Mouse (Mus musculus) c-Kit-negative CD71-positive TER-119-positive erythroid progenitor cells, embryonic 14.5 days (primary cell): ENCODE measurements around the gene Dnah2.

ENCODE experiments used
- DNase-seq: peaks from one replicate; pipeline ENCODE4 v3.0.0-alpha.2; 2013; ENCODE audit warnings: low read depth, low spot score

Dnah2 gene

DNA sequence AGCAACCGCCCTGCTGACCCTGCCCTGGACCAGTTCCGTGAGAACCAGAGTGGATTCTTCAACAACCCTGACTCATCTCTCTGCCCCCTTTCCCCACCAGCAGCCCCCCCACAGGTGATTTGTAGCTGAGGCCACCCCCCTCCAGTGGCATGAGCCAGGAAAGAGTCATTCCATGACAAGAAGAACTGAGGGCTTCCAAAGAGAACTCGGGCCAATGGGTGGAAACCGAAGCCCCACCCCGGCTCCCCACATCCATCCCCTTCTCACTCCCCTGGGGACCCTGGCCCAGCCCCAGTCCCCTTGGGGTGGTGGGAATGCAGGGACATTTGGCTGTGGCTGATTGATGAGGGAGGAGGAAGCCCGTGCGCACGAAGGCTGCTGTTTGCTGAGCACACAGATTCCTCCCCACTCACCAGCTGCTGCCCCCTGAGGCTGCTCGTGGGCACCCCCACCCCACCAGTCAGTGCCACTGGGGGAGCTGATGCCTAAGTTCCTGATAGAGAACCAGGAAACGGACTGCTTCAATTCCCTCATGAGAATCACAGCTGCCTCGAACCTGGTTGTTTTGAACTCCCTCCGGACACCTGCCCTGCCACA, at the start of gene Dnah2:
Dnah2 (minus strand) TSS at position 51 of the 597 bp plus-strand sequence.
- DNase-seq, result no peak

DNA sequence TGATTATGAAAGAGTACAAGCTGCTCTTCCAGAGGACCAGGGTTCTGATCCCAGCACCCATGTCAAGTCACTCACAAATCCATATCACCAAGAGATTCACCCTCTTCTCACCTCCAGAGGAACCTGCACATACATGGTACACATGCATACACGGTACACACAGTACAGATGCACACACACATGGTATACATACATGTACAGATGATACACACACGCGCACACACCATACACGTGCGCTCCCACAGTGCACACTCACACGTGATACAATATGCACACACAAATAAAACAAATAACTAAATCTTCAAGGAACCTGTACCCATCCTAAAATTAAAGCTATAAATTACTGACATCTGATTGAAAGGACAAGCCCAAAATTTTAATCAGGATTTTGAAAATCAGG, 45.9 kb upstream of the Dnah2 start:
- DNase-seq, result no peak

DNA sequence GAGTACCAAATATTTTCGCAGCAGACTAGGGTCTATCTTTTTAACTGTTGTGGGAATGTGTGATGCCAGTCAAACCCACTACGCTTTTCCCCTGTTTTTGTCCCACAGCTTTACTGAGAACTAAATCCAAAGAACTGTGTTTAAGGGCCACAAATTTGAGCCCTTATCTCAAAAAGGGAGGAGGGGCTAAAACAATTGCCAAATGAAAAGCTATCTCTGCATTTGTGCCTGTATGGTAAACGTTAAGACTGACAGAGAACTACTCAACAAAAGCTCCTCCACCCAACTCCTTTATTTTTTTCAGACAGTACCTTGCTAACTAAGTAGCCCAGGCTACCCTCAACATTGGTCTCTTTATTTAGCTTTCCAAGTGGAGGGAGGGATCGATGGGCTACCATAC, 43.9 kb upstream of the Dnah2 start:
- DNase-seq, result no peak

DNA sequence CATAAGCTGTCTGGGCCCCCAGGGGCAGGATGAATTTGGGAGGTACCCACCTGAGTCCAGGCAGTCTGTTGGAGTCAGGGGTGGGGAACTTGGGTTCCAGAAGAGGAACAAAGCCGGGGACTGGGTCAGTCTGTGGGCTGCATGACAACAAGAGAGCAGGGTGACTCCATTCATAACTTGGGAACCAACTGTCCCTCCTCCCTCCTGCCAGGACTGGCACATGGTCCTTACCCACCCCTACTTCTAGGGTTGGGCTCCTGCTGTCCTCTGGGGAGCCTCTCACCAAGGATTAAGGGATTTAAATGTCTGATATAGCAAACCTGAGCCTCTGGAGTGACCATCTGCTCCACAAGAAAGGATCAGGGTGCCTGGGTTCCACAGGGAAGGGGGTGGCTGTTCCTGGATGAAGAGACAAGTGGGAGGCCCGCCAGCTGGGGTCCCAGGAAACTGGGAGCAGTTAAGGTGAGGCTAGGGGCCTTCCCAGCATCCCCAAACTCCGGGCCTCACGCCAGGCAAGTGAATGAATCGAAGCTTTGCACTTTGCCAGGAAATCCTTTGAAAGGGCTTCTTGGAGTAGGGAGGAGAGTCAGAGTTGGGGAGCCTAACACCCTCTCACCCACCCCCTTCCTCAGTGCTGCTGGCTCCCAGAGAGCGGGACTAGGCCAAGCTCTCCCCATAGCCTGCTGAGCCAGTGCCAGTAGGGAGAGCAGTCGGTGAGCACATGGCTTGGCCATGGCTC, 43.2 kb upstream of the Dnah2 start:
- no peak for DNase-seq

DNA sequence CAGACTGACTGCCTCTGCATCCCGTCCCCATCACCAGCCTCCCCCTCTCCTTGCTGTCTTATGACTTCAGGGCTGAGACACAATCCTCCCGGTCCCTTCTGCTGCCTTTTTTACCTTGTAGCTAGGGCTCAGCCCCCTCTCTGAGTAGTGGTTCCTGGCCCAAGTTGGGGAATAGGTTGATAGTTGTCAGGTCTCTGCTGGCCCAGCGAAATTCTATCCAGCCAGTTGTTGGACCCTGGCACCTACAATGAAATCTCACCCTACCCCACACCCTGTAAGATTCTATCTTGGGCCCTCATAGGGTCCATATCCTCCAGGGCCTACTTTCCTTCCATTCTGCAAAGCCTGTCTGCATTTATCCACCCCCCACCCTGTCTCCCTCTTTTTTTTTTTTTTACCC, 42.5 kb upstream of the Dnah2 start:
- DNase-seq, result no peak

DNA sequence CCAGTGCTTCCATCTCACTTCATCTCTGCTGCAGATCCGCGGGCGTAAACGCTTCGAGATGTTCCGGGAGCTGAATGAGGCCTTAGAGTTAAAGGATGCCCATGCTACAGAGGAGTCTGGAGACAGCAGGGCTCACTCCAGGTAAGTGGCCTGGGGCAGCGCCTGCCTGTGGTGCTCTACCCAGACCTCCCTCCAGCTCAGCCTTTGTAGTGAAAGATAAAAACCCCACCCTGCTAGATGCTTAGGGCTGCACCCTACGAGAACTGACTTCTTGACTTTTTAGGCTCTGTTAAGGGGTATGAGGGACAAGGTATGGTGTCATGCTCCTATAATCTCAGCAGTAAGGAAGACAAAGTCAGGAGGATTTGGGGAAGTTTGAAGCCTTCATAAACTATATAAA, 41.7 kb upstream of the Dnah2 start:
- no peak for DNase-seq

DNA sequence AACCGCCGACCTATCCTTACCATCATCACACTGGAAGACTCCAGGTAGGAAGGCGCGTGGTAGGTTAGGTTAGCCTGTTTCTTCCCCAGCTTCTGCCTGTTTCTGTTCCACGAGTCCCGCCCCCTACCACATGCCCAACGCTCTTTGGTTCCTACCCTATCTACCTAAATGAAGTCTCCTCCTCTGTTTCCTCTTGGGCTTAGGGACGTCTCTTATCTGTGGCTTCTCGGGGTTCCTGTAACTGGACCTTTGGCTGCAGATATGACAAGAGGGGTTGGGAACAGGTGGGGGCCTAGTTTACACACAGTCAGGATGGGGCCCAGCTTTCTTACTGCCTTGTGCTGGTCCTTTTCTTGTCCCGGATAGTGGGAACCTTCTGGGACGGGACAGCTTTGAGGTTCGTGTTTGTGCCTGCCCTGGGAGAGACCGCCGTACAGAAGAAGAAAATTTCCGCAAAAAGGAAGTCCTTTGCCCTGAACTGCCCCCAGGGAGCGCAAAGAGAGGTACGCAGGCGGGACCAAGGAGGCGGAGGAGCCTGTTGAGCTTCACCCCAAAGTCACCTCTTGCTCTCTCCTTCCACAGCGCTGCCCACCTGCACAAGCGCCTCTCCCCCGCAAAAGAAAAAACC, 40.4 kb upstream of the Dnah2 start:
- no peak for DNase-seq

DNA sequence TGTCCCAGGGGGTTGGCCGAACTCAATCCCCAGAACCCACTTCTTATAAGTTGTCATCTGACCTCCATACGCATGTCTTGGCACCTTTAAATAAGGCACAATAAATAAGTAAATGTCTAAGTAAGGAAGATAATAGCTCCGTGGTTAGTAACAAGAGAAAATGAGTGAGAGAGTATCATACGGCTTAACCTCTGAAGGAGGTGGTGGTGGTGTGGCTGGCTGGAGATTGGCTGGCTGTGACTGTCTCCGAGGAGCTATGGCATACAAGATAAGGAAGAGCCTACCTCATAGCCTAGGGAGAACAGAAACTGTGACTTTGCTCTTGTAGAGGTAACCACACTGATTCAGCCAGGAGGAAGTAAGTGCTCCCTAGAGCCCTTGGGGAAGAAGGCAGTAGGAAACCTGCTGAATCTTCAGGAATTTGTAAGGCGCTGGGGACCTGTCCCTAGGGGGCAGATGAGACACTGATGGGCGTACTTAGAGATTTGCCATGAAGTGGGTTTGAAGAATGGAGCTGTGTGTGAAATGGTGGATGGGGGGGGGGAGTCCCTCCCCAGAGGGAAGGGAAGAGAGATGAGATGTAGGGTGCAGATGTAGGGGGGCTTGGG, 36.9 kb upstream of the Dnah2 start:
- peak; percentile 69 for DNase-seq

DNA sequence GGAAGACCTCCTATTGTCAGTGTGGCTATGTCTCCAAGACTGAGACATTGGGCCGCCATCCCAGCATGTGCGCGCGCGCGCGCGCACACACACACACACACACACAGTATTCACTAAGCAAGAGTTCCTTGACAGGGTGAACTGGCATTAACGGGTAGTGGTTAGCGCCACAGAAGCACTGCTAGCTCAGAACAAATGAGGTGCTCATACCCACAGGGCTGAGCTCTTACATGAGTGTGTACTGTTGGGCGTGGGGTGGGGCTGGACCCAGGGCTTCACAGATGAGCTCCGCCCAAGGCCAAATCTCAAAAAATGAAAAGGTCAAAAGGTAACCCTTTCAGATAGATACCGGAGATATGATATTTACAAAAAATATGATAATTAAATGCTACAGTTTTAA, 36.0 kb upstream of the Dnah2 start:
- DNase-seq, result no peak

DNA sequence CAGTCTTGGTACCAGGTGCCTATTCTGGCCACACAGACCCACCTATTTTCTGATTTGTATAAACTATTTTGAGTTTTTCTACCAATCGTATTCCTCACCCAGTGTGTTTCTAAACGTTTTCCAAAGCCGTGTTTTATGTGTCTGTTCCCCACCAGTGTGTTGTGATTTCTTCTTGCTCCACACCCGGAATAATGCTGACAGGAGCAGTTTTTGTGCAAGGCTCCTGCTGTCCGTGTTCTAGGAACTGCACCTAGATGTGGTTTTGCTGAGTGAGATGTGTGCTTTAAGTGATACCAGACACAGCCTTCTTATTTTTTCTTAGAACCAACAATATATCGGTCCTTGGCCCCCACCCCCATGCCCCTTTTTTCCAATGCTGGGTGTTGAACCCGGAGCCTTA, 35.1 kb upstream of the Dnah2 start:
- DNase-seq, result no peak

DNA sequence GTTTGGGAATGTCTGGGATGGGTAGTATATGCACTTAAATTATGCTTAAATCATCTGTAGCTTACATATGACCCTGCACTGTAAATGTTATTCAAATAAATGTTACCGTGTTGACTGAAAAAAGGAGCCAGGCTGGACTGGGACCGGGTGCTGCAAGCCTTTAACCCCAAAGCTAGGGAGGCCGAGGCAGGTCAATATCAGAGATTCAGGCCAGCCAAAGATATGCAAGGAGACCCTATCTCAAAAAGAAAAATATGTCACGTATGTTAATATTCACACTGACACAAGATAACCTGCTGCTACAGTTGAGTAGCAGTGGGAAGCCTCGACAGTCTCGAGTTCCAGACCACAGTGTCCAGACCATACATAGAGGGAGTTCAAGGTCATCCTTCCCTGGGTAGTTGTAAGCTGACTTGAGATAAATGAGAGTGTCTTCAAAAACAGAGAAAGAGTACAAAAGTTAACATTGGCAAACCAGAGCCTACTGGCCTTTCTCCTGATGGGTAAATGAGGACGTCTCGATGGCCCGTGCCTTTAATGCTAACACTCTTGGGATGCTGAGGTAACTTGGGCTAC, 33.4 kb upstream of the Dnah2 start:
- no peak for DNase-seq

DNA sequence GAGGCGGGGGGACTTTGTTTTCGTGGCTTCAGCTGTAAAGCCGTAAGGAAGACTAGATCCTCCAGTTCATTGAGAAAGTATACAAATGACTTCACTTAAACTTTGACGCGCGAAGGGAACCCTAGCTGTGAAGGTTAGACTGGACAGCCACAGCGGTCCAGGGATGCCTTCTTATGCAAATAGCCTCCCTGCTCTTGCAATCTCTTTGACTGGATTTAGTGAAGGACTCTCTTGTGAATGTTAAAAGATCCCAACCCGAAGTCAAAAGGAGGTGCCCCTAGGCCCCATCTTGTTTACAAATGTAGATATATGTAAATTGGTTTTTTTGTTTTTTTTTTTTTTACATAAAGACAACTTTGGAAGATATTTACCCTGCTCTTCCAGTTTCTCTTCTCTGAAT, 32.9 kb upstream of the Dnah2 start:
- no peak for DNase-seq

DNA sequence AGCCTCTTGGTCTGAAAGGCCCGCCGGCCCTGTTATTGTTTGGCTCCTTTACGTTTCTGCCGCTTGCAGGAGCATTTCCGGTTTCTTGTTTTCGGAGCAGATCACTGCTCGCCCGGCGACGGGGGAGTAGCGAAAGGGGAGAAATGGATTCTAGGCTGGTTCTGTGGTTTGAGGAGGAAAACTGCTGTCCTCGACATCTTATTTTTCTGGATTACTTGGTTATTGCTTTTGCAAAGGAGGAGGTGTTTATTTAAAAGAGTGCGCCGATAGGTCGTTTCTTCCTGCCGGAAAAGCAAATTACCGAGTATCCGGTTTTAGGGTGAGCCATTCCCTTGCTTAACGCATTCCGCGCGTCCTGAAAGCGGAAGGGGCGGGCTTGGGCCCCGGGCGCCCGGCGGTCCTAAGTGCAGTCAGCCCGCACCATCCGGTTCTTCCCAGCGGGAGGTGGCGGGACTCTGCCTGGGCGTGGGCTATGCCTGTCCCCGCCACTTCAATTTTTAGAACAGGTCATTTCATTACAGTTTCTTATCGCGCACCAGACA, 32.3 kb upstream of the Dnah2 start:
- DNase-seq, result peak; percentile 90

DNA sequence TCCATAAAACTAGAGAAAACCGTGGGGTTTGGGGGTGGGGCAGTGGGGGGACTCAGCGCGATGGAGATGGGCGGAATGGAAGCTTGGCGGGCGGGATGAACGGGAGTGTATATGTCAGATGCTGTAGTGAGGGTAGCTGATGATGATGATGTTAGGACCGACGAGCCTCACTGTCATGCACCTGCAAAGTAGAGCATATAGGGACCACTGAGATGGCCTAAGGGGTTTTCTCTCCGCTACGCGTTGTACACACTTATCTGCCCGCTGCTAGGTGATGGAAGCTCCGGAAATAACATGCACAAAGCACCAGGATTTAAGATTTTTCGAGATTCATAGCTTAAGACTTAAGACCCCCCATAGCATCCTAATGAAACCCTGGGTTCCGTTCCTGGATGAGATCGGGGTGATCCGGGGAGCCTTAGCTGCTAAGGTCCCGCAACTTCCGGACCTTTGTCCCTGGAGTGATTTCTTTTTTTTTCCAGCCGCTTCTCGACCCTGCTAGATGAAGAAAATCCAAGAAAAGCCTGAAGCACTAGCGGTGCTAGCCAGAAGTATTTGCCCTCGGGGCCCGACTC, 31.7 kb upstream of the Dnah2 start:
- DNase-seq, result no peak

DNA sequence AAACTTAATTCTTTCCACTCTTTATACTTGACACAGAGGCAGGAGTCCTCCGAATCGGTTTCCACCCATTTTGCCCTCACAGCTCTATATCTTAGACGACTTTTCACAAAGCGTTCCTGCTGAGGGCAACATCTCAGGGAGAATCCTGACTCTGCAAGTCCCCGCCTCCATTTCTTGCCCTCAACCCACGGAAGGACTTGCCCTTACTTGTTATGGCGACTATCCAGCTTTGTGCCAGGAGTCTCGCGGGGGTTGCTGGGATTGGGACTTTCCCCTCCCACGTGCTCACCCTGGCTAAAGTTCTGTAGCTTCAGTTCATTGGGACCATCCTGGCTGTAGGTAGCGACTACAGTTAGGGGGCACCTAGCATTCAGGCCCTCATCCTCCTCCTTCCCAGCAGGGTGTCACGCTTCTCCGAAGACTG, 31.2 kb upstream of the Dnah2 start, which contains the start of the genes Wrap53 and Trp53:
Wrap53 (minus strand) TSS at position 165 of the 424 bp plus-strand sequence.
Trp53 (plus strand) TSS at position 269 of the 424 bp plus-strand sequence.
- peak; percentile 82 for DNase-seq

DNA sequence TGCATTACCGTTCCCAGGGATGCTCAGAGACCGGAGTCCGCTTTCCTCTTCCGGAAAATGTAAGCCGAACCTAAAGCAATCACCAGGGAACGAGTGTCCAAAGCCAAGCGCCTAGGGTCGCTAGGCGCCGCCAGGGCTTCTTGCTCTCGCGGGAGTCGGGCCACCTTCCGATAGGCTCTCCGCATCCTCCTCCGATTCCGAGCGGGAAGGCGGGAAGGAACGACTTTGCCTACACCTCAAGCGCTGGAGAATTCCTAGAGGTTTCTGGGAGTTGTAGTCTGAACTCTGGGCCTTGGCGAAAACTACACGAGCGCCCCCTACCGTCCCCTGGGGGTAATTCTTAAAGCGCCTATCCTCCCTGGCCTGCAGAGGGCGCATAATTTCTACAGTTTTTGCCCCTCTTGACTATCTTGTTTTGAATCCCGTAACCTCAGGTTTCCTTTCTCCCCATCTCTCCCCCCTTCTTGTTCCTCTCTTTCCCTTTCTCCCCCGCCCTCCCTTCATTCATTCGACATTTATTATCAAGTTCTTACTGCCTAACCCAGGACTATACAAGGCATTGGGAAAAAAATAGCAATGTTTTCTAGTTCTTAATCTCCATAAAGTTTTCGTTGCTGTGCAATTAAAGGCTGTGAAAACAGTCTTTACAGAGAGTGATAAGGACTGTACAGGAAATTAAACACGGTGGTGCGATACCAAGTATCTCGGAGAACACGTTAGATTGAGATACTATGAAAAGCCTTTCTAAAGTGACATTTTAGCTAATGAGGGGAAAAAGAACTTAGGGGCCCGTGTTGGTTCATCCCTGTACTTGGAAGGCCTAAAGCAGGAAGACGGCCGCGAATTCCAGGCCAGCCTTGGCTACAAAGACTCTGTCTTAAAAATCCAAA, 30.5 kb upstream of the Dnah2 start:
- DNase-seq, result peak; percentile 99

DNA sequence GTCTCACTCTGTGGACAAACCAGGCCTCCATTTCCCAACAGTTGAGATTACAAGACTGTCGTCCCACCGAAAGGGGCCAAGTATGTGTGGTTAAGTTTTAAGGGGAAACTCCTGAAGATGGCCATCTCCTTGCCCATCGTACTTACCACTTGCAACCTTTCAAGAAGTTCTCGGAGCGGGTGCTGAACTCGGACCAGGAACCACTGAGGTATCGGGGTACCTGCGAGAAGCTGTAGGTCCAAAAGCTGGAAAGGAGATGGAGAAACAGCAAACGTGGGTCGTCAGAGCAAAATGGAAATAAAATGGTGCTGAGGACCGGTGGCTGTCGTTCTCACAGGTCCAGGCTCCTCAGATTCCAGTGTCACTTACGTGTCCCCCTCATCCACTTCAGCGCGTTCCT, 29.4 kb upstream of the Dnah2 start:
- no peak for DNase-seq

DNA sequence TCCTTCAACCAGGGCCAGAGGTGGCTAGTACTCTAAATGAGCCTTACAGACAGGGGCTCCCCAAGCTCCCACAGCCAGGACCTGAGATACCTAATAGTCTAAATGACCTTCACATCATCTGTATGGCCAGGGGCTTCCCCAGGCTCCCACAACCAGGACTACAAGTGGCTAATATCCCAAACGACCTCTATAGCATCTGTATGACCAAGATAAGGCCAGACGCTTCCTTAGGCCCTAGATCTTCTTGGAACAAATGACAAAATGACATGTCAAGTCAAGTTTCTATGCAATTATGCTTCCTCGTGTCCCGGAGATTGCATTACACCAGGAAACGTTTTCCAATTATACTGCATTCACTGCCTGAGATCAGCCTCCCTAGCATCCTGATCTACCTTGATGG, 27.4 kb upstream of the Dnah2 start:
- no peak for DNase-seq

DNA sequence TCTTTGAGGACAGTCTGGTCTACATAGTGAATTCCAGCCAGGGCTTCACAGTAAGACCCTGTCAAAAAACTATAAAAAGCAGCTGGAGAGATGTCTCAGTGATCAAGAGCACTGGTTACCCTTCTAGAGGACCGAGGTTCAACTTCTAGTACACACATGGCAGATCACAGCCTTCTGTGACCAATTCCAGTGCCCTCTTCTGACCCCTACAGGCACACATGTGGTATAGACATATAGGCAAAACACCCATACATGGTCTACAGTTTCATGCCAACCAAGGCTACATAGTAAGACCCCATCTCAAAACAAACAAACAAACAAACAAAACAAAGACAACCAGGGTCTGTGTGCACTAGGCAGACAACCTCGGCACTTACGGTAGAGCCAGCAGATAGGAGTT, 26.3 kb upstream of the Dnah2 start:
- DNase-seq, result no peak

DNA sequence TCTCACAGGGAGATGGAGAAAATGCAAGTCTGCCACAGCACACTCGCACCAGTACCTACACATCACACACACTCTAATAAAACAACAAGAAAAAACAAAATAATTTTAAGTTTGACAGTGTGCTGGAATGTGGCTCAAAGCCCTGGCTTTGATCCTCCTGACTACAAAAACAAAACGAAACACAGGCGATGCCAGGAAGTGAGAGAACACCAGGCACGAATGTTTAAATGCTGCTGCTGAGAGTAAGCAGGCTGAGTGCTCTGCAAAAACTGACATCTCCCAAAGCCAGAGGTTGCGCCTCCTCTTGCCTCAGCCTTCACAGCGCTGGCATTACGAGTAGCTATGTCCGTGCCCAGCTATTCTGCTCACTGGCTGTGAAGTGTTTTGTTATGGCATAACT, 16.2 kb upstream of the Dnah2 start:
- DNase-seq, result no peak

DNA sequence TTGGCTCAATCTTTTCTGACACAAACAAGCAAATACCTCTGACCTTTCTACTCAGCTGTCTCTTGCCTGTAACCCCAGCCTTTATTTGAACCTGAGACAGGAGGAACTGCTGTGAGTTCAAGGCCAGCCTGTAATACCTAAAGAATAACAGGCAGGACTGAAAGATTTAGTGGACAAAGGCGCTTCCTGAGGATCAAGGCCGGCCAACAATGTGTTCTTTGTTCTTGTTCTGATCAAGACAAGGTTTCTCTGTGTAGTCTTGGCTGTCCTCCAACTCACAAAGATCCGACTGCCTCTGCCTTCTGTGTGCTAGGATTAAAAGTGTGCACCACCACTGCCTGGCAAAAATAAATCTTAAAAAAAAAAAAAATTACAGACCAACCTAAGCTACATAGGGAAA, 15.5 kb upstream of the Dnah2 start:
- DNase-seq, result no peak
